Mouse (Mus musculus) kidney, adult 10 weeks (tissue): Measurements from ENCODE around the gene Olfr1002. TPM values are rescaled to one million over a fixed set of nuclear protein-coding genes. Genes with fewer than 3 reads are reported as not detected.

Experiments
- polyA plus RNA-seq: library from polyadenylated mRNA; stranded (reverse); fragments of 350-450 nt; fragmentation: Illumina TruSeq; extraction: RNeasy Lipid Tissue Mini Kit (QIAGEN cat#74804); gene quantifications from one replicate; pipeline ENCODE4 v1.2.3, GENCODE M21; 2014; ENCODE audit warnings: low read depth, low replicate concordance

Gene Olfr1002
- not detected for polyA plus RNA-seq

GRCm38 (mm10) chr2:85650604-85651003 lies at the start of gene Olfr1002:
TSS of gene Olfr1002 (minus strand) at chr2:85650704.

DNA sequence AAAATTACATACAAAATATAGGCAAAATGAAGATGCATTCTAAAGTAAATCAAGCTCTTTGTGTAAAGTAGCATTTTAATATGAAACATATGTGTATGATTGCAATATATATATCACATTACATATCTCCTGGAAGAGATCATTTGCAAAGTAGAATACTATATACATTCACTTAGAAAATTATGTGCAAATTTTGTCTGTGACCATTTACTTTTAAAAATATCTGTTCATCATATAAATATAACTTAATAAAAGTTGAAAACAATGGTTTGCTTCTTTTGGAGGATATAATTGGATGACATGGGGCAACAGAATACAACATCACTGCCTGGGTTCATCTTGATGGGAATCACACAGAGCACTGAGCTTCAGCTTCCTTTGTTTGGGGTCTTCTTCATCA lies 38.6 kb upstream of the Olfr1002 start, which contains the start of gene Olfr1008:
Gene Olfr1008 (plus strand): TSS at position 301 of the 400 bp plus-strand sequence.

GRCm38 (mm10) chr2:85678667-85679066 lies 28.2 kb upstream of the Olfr1002 start, which contains the start of gene Olfr1006:
TSS of gene Olfr1006 (minus strand) at chr2:85678767.

GRCm38 (mm10) chr2:85664355-85664754 lies 13.9 kb upstream of the Olfr1002 start, which contains the start of gene Olfr154:
TSS of gene Olfr154 (minus strand) at chr2:85664455.

DNA sequence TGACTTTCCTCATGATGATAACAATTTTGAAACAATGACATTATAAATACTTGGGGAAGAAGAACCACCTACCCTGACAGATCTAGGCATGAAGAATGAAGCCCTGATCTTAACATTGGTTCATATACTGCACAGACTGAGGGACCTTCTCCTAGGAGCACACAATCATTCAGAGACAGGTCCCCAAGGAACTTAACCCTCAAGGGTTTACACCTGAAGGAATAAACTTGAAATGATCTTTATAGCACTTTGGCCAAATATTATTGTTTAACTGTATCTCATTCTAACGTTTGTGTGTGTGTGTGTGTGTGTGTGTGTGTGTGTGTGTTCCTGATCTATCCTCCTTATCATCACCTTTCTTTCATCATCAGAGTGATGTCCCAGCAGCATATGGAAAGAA lies 38.7 kb downstream of the Olfr1002 start, which contains the start of gene Olfr1000:
Gene Olfr1000 (minus strand): TSS at position 101 of the 400 bp plus-strand sequence.

Other genes with a start within 250 kb of the Olfr1002 start
- not detected for gene Olfr992, start 241.2 kb downstream of the Olfr1002 start, polyA plus RNA-seq
- gene Olfr993, start 235.8 kb downstream of the Olfr1002 start, polyA plus RNA-seq, result not detected
- not detected for gene Olfr994, start 214.3 kb downstream of the Olfr1002 start, polyA plus RNA-seq
- not detected for gene Olfr995, start 207.1 kb downstream of the Olfr1002 start, polyA plus RNA-seq
- not detected for gene 4833423E24Rik, start 131.7 kb downstream of the Olfr1002 start, polyA plus RNA-seq
- not detected for gene Olfr996, start 71.5 kb downstream of the Olfr1002 start, polyA plus RNA-seq
- not detected for gene Olfr998, start 61.8 kb downstream of the Olfr1002 start, polyA plus RNA-seq
- gene Olfr1000, start 38.8 kb downstream of the Olfr1002 start, polyA plus RNA-seq, result not detected
- gene Olfr154, start 13.8 kb upstream of the Olfr1002 start, polyA plus RNA-seq, result not detected
- not detected for gene Olfr1006, start 28.1 kb upstream of the Olfr1002 start, polyA plus RNA-seq
- not detected for gene Olfr1008, start 38.7 kb upstream of the Olfr1002 start, polyA plus RNA-seq
- gene Olfr1009, start 64.7 kb upstream of the Olfr1002 start, polyA plus RNA-seq, result not detected
- not detected for gene Olfr1012, start 112.1 kb upstream of the Olfr1002 start, polyA plus RNA-seq
- gene Olfr1013, start 116.4 kb upstream of the Olfr1002 start, polyA plus RNA-seq, result not detected
- gene Olfr1014, start 122.0 kb upstream of the Olfr1002 start, polyA plus RNA-seq, result not detected
- not detected for gene Olfr1015, start 131.3 kb upstream of the Olfr1002 start, polyA plus RNA-seq
- not detected for gene Olfr1016, start 151.8 kb upstream of the Olfr1002 start, polyA plus RNA-seq
- not detected for gene Olfr1018, start 167.8 kb upstream of the Olfr1002 start, polyA plus RNA-seq
- gene Olfr1019, start 194.8 kb upstream of the Olfr1002 start, polyA plus RNA-seq, result not detected
- not detected for gene Olfr1020, start 196.3 kb upstream of the Olfr1002 start, polyA plus RNA-seq
- not detected for gene Olfr1022, start 217.9 kb upstream of the Olfr1002 start, polyA plus RNA-seq
- gene Olfr1023, start 234.9 kb upstream of the Olfr1002 start, polyA plus RNA-seq, result not detected